Mouse (Mus musculus): ENCODE data around the gene Cfap99.
A peak's percentile ranks its signal among the peaks of the same experiment; 100 is the strongest.

The Cfap99 gene

DNA sequence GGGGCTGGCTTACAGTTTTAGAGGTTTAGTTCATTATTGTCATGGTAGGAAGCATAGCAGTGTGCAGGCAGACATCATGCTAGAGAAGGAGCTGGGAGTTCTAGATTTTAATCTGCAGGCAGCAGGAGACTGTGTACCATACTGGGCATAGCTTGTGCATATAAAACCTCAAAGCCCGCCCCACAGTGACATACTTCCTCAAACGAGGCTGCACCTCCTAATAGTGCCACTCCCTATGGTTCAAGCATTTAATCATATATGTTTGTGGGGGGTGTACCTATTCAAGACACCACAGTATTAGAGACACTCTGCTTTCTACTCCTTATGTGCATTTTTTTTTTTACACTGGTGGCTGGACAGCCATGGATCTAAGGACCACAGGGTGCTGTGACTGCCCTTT lies 41.7 kb downstream of the Cfap99 start:
- no peak for DNase-seq (ENCODE audit: low read depth, low spot score)

DNA sequence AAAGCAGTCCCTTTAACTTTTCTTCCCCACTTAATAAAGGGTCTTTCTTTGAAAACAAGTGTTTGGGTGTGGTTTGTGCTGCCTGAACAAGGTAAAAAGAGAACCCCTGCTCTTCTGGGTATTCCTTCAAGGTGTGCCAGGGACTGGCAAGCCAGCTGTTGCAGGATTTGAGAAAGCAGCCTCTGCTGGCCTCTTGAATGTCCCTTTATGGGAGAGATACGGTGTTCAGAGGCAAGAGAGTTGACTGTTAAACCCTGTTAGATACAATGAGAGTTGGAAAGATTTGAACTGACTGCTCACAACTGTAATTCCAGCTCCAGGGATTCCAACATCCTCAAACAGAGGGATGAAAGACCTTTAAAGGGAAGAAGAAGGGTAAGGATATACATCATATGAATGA lies 45.7 kb downstream of the Cfap99 start:
- no peak for DNase-seq (ENCODE audit: low read depth, low spot score)

GRCm38 (mm10) chr5:34335539-34336096 lies 47.2 kb downstream of the Cfap99 start:
- DNase-seq (ENCODE audit: low read depth, low spot score) = peak; percentile 46

GRCm38 (mm10) chr5:34336097-34336774 lies 47.8 kb downstream of the Cfap99 start, which contains the start of gene Rnf4:
TSS of gene Rnf4 (plus strand) at chr5:34336289.
- DNase-seq (ENCODE audit: low read depth, low spot score) = peak; percentile 98

DNA sequence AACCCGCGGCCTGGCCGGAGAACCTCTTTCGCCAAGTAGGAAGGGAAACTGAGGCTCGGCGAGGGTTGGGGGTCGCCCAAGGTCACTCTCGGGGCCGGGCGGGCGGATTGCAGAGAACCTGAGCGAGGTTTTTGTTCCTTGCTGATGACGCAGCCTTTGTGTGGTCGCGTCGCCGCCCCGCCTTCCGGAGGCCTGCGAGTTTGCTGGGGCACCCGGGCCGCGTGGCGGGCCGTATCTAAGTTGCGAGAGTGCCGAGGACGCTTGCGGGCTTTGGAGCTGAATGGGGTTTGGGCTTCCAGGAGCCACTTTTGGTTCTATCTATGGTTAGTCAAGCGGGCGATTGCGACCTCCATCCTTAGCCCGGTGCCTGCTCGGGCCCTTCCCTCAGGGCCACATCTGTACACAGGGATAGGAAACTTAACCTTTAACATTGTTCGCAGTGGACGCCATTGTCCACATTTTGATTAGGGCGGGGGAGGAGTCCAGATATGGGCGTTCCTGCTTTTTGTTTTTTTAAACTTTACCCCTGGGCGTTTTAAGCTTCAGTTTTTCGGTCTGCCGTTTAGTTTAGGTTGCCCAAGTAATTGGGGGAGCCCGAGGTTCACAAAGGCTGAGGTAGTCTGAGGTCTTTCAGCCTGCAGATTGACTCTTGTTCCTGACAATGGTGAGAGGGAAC lies 48.5 kb downstream of the Cfap99 start:
- DNase-seq (ENCODE audit: low read depth, low spot score) = peak; percentile 68

DNA sequence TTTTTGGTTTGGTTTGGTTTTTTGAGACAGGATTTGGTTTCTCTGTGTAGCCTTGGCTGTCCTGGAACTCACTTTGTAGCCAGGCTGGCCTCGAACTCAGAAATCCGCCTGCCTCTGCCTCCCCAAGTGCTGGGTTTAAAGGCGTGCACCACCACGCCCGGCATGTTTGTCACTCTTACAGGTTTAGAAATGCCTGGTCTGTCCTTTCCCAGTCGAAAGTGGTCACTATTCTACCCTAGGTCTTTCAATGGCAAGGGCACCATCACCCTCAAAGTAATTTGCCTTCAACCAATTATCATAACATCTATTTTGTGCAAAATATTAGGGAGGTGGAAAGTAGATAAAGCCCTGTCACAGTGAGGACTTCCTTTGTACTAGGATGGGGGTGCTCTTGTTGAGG lies 51.8 kb downstream of the Cfap99 start:
- no peak for DNase-seq (ENCODE audit: low read depth, low spot score)

DNA sequence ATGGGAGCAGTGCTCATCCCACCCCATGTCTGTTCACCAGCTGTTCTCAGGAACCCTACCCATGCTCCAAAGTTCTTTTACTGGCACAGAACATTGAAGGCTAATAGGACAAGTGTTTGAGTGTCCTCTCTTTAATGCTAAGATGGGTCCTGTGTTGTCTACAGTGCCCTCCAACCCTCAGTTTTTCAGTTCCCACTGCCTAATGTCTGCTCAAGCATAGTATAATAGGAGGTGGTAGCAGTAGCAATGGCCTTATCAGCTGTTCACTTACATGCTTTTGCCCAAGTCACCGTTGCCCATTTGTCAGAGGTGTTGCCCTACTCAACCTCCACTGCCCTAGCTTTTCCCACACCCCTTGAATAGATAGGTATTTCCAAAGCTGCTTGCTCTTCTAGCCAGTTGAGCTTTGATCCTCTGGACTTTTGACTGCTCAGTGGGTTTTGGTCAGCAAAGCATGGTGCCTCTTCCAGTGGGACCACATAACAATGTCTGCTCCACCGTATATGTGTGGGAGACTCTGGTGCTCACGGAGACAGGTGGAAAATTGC lies 63.8 kb downstream of the Cfap99 start:
- no peak for DNase-seq (ENCODE audit: low read depth, low spot score)

DNA sequence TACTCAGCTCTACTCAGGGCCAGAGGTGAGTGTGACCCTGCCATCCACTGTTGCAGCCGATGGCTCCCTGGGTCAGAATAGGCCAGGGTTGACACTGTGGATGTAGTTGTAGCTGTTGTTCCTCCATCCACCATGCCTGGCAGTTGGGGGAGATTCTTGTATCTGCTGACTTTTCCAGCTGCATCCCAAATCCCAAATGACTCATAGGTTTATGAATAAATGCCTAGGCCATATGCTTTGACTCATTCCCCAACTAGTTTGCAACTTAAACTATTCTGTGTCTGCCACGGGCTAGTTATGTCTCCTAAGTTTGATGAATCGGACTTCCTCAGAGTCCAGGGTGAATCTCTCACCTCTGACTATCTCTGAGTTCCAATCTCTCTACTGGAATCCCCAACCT lies 71.9 kb downstream of the Cfap99 start:
- DNase-seq (ENCODE audit: low read depth, low spot score) = no peak

DNA sequence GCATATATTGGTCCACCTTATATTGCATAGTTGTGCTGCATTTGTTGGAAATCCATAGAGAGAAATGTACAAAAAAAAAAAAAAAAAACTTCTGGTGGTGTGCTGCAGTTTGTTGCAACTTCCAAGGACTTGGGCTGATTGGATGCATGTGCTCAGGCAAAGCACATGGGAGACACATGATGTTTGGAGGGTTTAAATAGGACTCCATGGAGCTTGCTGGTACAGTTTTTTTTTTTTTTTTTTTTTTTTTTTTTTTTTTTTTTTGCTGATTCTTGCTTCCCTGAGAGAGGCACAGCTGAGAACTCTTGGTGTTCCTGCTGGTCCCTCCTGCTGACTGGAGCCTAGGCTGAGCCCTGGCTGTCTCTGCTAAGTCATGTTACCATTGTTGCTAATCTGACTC lies 74.7 kb downstream of the Cfap99 start:
- no peak for DNase-seq (ENCODE audit: low read depth, low spot score)

- DNase-seq (ENCODE audit: low read depth, low spot score) = no peak
Measured at GRCm38 (mm10) chr5:34368551-34369290, 80.3 kb downstream of the Cfap99 start.

DNA sequence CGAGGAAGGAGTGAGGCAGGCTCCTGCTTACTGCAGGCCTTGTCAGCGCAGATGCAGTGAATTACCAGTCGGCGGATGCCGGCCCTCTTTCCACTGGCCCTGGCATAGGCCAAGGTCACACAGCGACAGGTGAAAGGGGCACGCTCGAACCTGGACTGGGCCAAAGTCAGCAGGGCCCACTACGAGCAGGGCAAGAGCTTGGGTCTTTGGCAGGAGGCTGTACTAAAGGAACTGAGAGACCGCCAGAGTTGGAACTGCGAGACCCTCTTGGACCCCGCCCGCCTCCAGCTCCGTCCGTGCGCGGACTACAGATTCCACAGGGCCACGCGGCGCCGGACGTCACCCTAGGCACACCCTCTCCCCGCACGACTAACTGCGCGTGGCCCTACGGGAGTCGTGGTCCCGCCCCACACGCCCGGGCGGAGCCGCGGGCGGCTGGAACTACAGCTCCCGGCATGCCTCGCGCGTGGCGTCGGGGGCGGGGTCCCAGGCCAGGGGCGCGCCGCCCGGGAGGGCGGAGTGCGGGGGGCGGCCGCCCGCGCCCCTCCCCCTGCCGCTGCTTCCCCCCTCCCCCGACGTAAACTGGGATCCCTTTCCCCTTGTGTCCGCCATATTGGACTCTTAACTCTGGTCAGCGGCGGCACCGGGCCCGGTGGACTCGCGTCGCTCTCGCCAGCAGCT lies 81.1 kb downstream of the Cfap99 start, which contains the start of gene Fam193a:
Gene Fam193a (plus strand): TSS at position 593 of the 681 bp plus-strand sequence.
- DNase-seq (ENCODE audit: low read depth, low spot score) = peak; percentile 95

GRCm38 (mm10) chr5:34370022-34370823 lies 81.8 kb downstream of the Cfap99 start:
- peak; percentile 12 for DNase-seq (ENCODE audit: low read depth, low spot score)

DNA sequence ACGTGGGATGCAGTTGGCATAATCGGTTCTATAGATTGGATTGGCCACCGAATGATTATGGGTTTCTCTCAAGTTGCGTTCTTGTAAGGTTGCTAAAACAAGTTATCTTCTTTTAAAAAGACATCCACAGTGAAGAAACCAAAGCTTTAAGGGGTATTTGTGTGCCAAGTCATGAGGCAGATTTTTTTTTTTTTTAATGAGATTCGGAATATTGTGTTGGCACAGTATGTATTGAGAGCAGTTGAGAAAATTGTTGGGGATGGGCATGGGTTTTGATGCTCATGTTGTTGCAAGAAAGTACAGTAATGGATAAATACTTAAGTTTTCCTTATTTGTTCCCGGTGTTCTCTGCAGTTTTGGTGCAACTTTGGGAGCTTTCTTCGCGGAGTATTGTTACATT lies 82.4 kb downstream of the Cfap99 start:
- no peak for DNase-seq (ENCODE audit: low read depth, low spot score)

GRCm38 (mm10) chr5:34372141-34372540 lies 83.7 kb downstream of the Cfap99 start:
- DNase-seq (ENCODE audit: low read depth, low spot score) = no peak

- no peak for DNase-seq (ENCODE audit: low read depth, low spot score)
Measured at GRCm38 (mm10) chr5:34372541-34372940, 84.1 kb downstream of the Cfap99 start.
